Mouse (Mus musculus): ENCODE results near the gene Bmper. TPM values are rescaled to one million over a fixed set of nuclear protein-coding genes. Genes with fewer than 3 reads are reported as not detected.

Gene Bmper
- polyA plus RNA-seq, 1 experiment from 2014 or later: 10.8 TPM

DNA sequence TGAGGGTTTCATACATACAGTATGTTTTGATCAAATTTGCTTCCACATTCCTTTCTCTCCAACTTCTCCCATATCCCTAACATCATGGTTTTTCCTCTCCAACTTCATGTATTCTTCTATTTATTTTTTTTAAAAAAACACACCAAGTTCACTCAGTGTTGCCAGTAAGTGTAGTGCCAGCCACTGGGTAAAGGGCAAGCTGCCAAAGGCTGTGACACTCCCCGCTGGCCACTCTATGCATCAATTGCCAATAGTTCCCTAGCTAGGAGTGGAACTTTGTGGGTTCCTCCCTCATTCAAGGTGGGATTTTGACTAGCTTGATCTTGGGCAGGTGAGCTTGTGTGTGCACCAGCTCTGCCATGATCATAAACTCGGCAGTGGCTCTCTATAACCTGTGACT, 33.0 kb downstream of the Bmper start:
- ATAC-seq (replicated peaks; ENCODE audit: insufficient number of reproducible peaks, low FRiP score, low TSS enrichment, low read depth) (no peak), DNase-seq (ENCODE audit: low spot score) (no peak)
- no peak overlapping the region for H3K27ac ChIP-seq (replicated peaks; ENCODE audit: low read depth, low read length)
- no peaks in the 10 kb centered on the region for H3K36me3 ChIP-seq (replicated peaks; ENCODE audit: control insufficient read depth, insufficient read depth, low read depth, low read length)
- 95% methylated on average over 2 of the region's 2 CpGs for WGBS
- H3K4me1 ChIP-seq (ENCODE audit: control insufficient read depth, insufficient read depth, low read length): no peaks in the 10 kb centered on the region
- H3K9ac ChIP-seq (replicated peaks; ENCODE audit: low read length): no peak overlapping the region
- H3K4me2 ChIP-seq (ENCODE audit: low read depth, low read length): no peak overlapping the region
- no peak overlapping the region for H3K4me3 ChIP-seq (ENCODE audit: low read depth, low read length)
- 0 out of 2 replicates have a peak, but pooled peaks cover 3% of the 10 kb centered on the region for H3K27me3 ChIP-seq (ENCODE audit: control insufficient read depth, insufficient read depth, low read length)
- no peaks in the 10 kb centered on the region for H3K9me3 ChIP-seq (replicated peaks; ENCODE audit: control insufficient read depth, low read length)

DNA sequence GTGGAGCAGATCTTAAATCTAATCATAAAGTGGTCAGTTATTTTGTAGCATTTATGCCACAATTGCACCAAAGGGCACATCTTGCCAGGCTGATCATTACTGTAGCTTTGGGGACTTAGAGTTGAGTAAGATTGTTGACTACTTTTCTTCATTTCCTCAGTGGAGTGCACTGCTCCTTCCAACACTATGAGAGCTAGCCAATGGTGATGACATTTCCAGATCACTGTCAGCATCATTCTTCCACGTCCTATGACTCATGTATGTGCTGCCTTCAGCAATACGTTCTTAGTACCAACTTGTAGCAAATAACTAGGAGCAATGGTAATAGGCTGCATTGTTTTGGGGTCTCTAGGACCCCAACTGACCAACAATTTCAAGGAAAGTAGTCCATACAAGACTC, 33.7 kb downstream of the Bmper start:
- 90% methylated on average over 2 of the region's 2 CpGs for WGBS
- H3K36me3 ChIP-seq (replicated peaks; ENCODE audit: control insufficient read depth, insufficient read depth, low read depth, low read length): no peaks in the 10 kb centered on the region
- H3K27me3 ChIP-seq (ENCODE audit: control insufficient read depth, insufficient read depth, low read length): 0 out of 2 replicates have a peak, but pooled peaks cover 3% of the 10 kb centered on the region
- no peaks in the 10 kb centered on the region for H3K4me1 ChIP-seq (ENCODE audit: control insufficient read depth, insufficient read depth, low read length)
- no peak for ATAC-seq (replicated peaks; ENCODE audit: insufficient number of reproducible peaks, low FRiP score, low TSS enrichment, low read depth)
- H3K4me2 ChIP-seq (ENCODE audit: low read depth, low read length): no peak overlapping the region
- H3K4me3 ChIP-seq (ENCODE audit: low read depth, low read length): no peak overlapping the region
- H3K9me3 ChIP-seq (replicated peaks; ENCODE audit: control insufficient read depth, low read length): no peaks in the 10 kb centered on the region
- no peak overlapping the region for H3K27ac ChIP-seq (replicated peaks; ENCODE audit: low read depth, low read length)
- no peak overlapping the region for H3K9ac ChIP-seq (replicated peaks; ENCODE audit: low read length)
- no peak for DNase-seq (ENCODE audit: low spot score)

DNA sequence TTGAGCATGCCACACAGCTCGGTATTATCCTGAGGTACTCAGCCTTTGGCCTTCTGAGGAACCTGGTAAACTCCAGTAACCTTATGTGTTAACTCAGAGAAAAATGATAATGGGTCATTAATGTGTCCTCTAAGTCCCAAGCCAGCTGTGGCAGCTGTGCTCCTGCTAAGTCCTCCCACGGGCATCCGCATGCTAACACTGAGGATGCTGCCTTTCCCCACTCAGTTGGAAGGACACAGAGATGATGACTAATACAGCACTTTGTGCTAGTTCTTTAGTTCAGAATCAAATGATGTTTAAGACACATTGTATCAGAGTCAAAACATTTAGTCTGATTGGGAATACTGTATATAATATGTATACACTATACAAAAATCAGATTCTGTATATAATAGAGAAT, 39.0 kb downstream of the Bmper start:
- H3K9ac ChIP-seq (replicated peaks; ENCODE audit: low read length): no peak overlapping the region
- WGBS: 84% methylated on average over 3 of the region's 3 CpGs
- no peaks in the 10 kb centered on the region for H3K9me3 ChIP-seq (replicated peaks; ENCODE audit: control insufficient read depth, low read length)
- ATAC-seq (replicated peaks; ENCODE audit: insufficient number of reproducible peaks, low FRiP score, low TSS enrichment, low read depth) (no peak), DNase-seq (ENCODE audit: low spot score) (no peak)
- no peak overlapping the region for H3K4me2 ChIP-seq (ENCODE audit: low read depth, low read length)
- H3K36me3 ChIP-seq (replicated peaks; ENCODE audit: control insufficient read depth, insufficient read depth, low read depth, low read length): no peaks in the 10 kb centered on the region
- H3K27me3 ChIP-seq (ENCODE audit: control insufficient read depth, insufficient read depth, low read length): no peaks in the 10 kb centered on the region
- H3K27ac ChIP-seq (replicated peaks; ENCODE audit: low read depth, low read length): no peak overlapping the region
- H3K4me1 ChIP-seq (ENCODE audit: control insufficient read depth, insufficient read depth, low read length): no peaks in the 10 kb centered on the region
- H3K4me3 ChIP-seq (ENCODE audit: low read depth, low read length): no peak overlapping the region

DNA sequence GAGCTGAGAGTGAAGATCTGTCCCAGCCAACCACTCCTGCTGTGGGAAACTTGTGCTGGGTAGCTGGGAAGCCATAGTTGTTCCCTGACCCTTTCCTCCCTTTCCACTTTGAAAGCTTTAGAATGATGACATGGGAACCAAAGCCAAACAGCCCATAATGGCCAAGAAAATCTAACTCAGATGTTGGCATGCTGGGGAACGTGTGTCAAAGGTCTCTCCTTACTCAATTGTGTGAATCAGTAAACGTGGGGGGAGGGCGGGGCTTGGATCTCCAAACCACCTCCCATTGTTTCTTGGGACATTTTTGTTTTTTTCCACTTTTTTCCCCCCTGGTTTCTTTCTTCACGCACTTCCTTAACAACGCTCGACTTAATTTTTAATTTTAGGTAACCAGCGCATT, 40.0 kb downstream of the Bmper start:
- 69% methylated on average over 7 of the region's 7 CpGs for WGBS
- Histone ChIP-seq H3K4me3 (ENCODE audit: low read depth, low read length) (no peak overlapping the region), H3K27me3 (ENCODE audit: control insufficient read depth, insufficient read depth, low read length) (no peaks in the 10 kb centered on the region), H3K36me3 (replicated peaks; ENCODE audit: control insufficient read depth, insufficient read depth, low read depth, low read length) (no peaks in the 10 kb centered on the region), H3K27ac (replicated peaks; ENCODE audit: low read depth, low read length) (no peak overlapping the region), H3K9ac (replicated peaks; ENCODE audit: low read length) (no peak overlapping the region), H3K9me3 (replicated peaks; ENCODE audit: control insufficient read depth, low read length) (no peaks in the 10 kb centered on the region), H3K4me1 (ENCODE audit: control insufficient read depth, insufficient read depth, low read length) (no peaks in the 10 kb centered on the region), H3K4me2 (ENCODE audit: low read depth, low read length) (no peak overlapping the region)
- no peak for ATAC-seq (replicated peaks; ENCODE audit: insufficient number of reproducible peaks, low FRiP score, low TSS enrichment, low read depth)
- peak; percentile 42 for DNase-seq (ENCODE audit: low spot score)

DNA sequence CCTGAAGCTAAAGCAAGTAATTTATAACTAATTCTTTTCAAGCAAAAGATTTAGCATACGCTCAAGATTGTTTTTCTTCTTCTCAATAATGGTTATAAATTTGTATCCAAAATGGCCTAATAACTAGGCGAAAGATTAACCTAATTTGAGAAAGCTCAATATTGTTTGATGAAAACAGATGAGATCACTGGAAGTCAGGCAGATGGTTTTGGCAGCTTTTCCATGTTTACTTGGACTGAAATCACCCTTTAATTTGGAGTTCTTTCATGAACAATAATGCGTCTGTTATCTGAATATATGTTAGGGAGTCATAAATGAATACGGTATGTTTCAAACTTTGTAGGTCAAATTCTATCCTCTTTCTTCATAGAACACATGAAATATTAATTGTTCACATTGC, 41.6 kb downstream of the Bmper start:
- no peaks in the 10 kb centered on the region for H3K9me3 ChIP-seq (replicated peaks; ENCODE audit: control insufficient read depth, low read length)
- no peaks in the 10 kb centered on the region for H3K4me1 ChIP-seq (ENCODE audit: control insufficient read depth, insufficient read depth, low read length)
- WGBS: 91% methylated on average over 4 of the region's 4 CpGs
- H3K27ac ChIP-seq (replicated peaks; ENCODE audit: low read depth, low read length): no peak overlapping the region
- ATAC-seq (replicated peaks; ENCODE audit: insufficient number of reproducible peaks, low FRiP score, low TSS enrichment, low read depth) (no peak), DNase-seq (ENCODE audit: low spot score) (no peak)
- no peak overlapping the region for H3K4me3 ChIP-seq (ENCODE audit: low read depth, low read length)
- H3K4me2 ChIP-seq (ENCODE audit: low read depth, low read length): no peak overlapping the region
- no peak overlapping the region for H3K9ac ChIP-seq (replicated peaks; ENCODE audit: low read length)
- H3K36me3 ChIP-seq (replicated peaks; ENCODE audit: control insufficient read depth, insufficient read depth, low read depth, low read length): no peaks in the 10 kb centered on the region
- H3K27me3 ChIP-seq (ENCODE audit: control insufficient read depth, insufficient read depth, low read length): no peaks in the 10 kb centered on the region

DNA sequence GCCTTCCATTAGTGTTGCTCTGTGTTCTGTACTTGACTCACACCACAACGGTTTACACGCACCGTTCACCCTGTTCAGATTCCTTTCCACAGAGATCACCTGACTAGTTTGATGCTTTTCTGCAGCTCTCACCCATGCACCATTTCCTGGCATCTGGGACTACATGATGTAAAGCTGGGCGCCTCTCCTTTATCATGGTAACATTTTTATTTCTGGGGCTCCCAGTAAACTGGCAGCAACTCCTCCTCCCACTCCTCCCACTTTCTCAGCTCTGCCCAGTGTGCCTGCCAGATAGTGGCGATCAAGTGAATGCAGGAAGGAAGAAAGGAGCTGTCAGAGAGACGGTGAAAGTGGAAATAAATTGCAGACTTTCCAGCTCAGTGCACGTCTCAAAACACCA, 45.7 kb downstream of the Bmper start:
- no peak overlapping the region for H3K4me3 ChIP-seq (ENCODE audit: low read depth, low read length)
- WGBS: 81% methylated on average over 7 of the region's 7 CpGs
- H3K4me1 ChIP-seq (ENCODE audit: control insufficient read depth, insufficient read depth, low read length): no peaks in the 10 kb centered on the region
- no peak overlapping the region for H3K4me2 ChIP-seq (ENCODE audit: low read depth, low read length)
- no peaks in the 10 kb centered on the region for H3K36me3 ChIP-seq (replicated peaks; ENCODE audit: control insufficient read depth, insufficient read depth, low read depth, low read length)
- H3K9me3 ChIP-seq (replicated peaks; ENCODE audit: control insufficient read depth, low read length): no peaks in the 10 kb centered on the region
- H3K27me3 ChIP-seq (ENCODE audit: control insufficient read depth, insufficient read depth, low read length): no peaks in the 10 kb centered on the region
- DNase-seq (ENCODE audit: low spot score): no peak
- no peak overlapping the region for H3K27ac ChIP-seq (replicated peaks; ENCODE audit: low read depth, low read length)
- no peak overlapping the region for H3K9ac ChIP-seq (replicated peaks; ENCODE audit: low read length)
- ATAC-seq (replicated peaks; ENCODE audit: insufficient number of reproducible peaks, low FRiP score, low TSS enrichment, low read depth): no peak

DNA sequence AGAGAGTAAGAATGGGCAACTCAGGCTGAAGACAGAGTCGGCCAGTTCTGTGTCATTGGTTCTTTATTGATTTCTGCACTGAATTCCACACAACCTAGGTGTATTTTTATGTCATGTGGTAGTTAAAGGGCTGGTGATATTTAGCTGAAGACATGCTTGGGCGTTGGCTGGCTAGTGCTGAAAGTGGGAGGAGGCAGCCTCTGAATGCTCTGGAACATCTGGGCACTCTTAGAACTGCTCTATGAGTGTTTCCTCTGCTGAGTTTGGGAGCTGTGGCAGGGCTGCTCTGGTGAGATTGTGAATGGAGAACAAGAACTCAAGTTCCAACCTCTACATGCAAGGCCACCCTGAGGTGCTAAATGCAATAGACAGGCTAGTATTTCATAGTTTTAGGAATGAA, 46.2 kb downstream of the Bmper start:
- Histone ChIP-seq H3K27me3 (ENCODE audit: control insufficient read depth, insufficient read depth, low read length) (no peaks in the 10 kb centered on the region), H3K4me1 (ENCODE audit: control insufficient read depth, insufficient read depth, low read length) (no peaks in the 10 kb centered on the region), H3K4me3 (ENCODE audit: low read depth, low read length) (no peak overlapping the region), H3K36me3 (replicated peaks; ENCODE audit: control insufficient read depth, insufficient read depth, low read depth, low read length) (no peaks in the 10 kb centered on the region), H3K9ac (replicated peaks; ENCODE audit: low read length) (no peak overlapping the region), H3K27ac (replicated peaks; ENCODE audit: low read depth, low read length) (no peak overlapping the region), H3K4me2 (ENCODE audit: low read depth, low read length) (no peak overlapping the region), H3K9me3 (replicated peaks; ENCODE audit: control insufficient read depth, low read length) (no peaks in the 10 kb centered on the region)
- WGBS: 74% methylated on average over 2 of the region's 2 CpGs
- ATAC-seq (replicated peaks; ENCODE audit: insufficient number of reproducible peaks, low FRiP score, low TSS enrichment, low read depth) (no peak), DNase-seq (ENCODE audit: low spot score) (no peak)

DNA sequence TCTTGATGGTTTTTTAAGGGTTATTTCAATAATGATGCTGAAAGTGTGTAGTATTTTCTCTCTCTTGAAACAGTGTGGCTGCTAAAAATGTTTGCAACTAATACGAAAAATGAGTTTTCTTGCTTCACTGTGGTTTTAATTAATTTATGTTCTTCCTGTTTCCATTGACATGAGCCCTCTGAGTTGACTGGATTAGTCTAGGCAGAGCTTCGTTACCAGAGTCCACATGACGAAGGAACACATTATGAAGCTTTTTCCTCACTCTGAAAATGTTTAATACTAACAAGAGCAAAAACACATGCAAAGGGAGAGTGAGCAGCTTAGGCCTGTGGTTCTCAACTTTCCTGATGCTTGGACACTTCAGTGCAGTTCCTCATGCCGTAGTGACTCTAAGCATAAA, 53.4 kb downstream of the Bmper start:
- H3K4me3 ChIP-seq (ENCODE audit: low read depth, low read length): no peak overlapping the region
- ATAC-seq (replicated peaks; ENCODE audit: insufficient number of reproducible peaks, low FRiP score, low TSS enrichment, low read depth) (no peak), DNase-seq (ENCODE audit: low spot score) (no peak)
- H3K36me3 ChIP-seq (replicated peaks; ENCODE audit: control insufficient read depth, insufficient read depth, low read depth, low read length): no peaks in the 10 kb centered on the region
- no peaks in the 10 kb centered on the region for H3K27me3 ChIP-seq (ENCODE audit: control insufficient read depth, insufficient read depth, low read length)
- H3K9ac ChIP-seq (replicated peaks; ENCODE audit: low read length): no peak overlapping the region
- WGBS: 78% methylated on average over 4 of the region's 4 CpGs
- no peaks in the 10 kb centered on the region for H3K9me3 ChIP-seq (replicated peaks; ENCODE audit: control insufficient read depth, low read length)
- H3K4me2 ChIP-seq (ENCODE audit: low read depth, low read length): no peak overlapping the region
- H3K27ac ChIP-seq (replicated peaks; ENCODE audit: low read depth, low read length): no peak overlapping the region
- H3K4me1 ChIP-seq (ENCODE audit: control insufficient read depth, insufficient read depth, low read length): no peaks in the 10 kb centered on the region
